Mouse (Mus musculus) liver, embryonic 15.5 days (tissue): Measurements from ENCODE around the gene Rps18. TPM values are rescaled to one million over a fixed set of nuclear protein-coding genes. Genes with fewer than 3 reads are reported as not detected.
"Not testable (repeated sequence)": the region's sequence is repeated elsewhere in the genome, so short reads cannot be mapped to it uniquely, and the experiment has no call there.

Source experiments
- ATAC-seq: fragments of 200-750 bp; cut with Nextera tagmentation; 2 replicates; pipeline ENCODE4 v1.8.0; 2017; ENCODE audit warnings: moderate number of reproducible peaks, mild to moderate bottlenecking, moderate library complexity; ENCODE audit not compliant: insufficient read depth
- H3K27ac ChIP-seq: fragments of 300-500 bp; sonication (generic); replicated peaks from 2 replicates; pipeline ENCODE4 v1.5.1; 2015; ENCODE audit warnings: mild to moderate bottlenecking, inconsistent platforms
- H3K27me3 ChIP-seq: fragments of 300-500 bp; sonication (generic); 2 replicates; pipeline ENCODE4 v1.6.1; 2015; ENCODE audit warnings: mild to moderate bottlenecking, inconsistent platforms
- H3K36me3 ChIP-seq: fragments of 300-500 bp; sonication (generic); replicated peaks from 2 replicates; pipeline ENCODE4 v1.6.1; 2015; ENCODE audit warnings: moderate library complexity, mild to moderate bottlenecking, inconsistent platforms
- H3K4me1 ChIP-seq: fragments of 300-500 bp; sonication (generic); replicated peaks from 2 replicates; pipeline ENCODE4 v1.6.1; 2015; ENCODE audit warnings: inconsistent platforms
- H3K4me2 ChIP-seq: fragments of 300-500 bp; sonication (generic); 2 replicates; pipeline ENCODE4 v1.6.1; 2015; ENCODE audit warnings: moderate library complexity, mild to moderate bottlenecking, inconsistent platforms
- H3K4me3 ChIP-seq: fragments of 300-500 bp; sonication (generic); replicated peaks from 2 replicates; pipeline ENCODE4 v1.5.1; 2015; ENCODE audit warnings: mild to moderate bottlenecking, inconsistent platforms
- H3K9ac ChIP-seq: fragments of 300-500 bp; sonication (generic); 2 replicates; pipeline ENCODE4 v1.6.1; 2015; ENCODE audit warnings: moderate library complexity, mild to moderate bottlenecking, inconsistent platforms
- H3K9me3 ChIP-seq: fragments of 300-500 bp; sonication (generic); replicated peaks from 2 replicates; pipeline ENCODE4 v1.6.1; 2016; ENCODE audit warnings: inconsistent platforms
- WGBS: fragments of 180-500 bp; shearing (Covaris S2); methylation state at CpG from one replicate; pipeline ENCODE4 v1.1.7; 2015; ENCODE audit warnings: mixed read lengths; ENCODE audit not compliant: insufficient replicate concordance; 5-methylcytosine and 5-hydroxymethylcytosine counted together
- polyA plus RNA-seq: library from polyadenylated mRNA; unstranded; fragments of >200 nt; fragmentation: Nextera tagmentation; extraction: Ambion mirVana; gene quantifications from 2 replicates; pipeline ENCODE4 v1.2.1, GENCODE M21; 2015

The Rps18 gene
- polyA plus RNA-seq, 1 experiment from 2014 or later, result 1,010 TPM

GRCm38 (mm10) chr17:33982136-33982535, 26.3 kb upstream of the Rps18 start:
- peak overlapping the region; percentile 64; the same call in 1 of the 2 replicates for H3K4me3 ChIP-seq
- peaks cover 29% of the 10 kb centered on the region for H3K27me3 ChIP-seq
- H3K9me3 ChIP-seq, H3K36me3 ChIP-seq, ATAC-seq, H3K9ac ChIP-seq, H3K27ac ChIP-seq: not testable (repeated sequence)
- H3K4me2 ChIP-seq, result peak overlapping the region; percentile 84
- H3K4me1 ChIP-seq, result peaks cover 43% of the 10 kb centered on the region
- 2% methylated on average over 8 of the region's 8 CpGs for WGBS

GRCm38 (mm10) chr17:33981192-33981909, 25.6 kb upstream of the Rps18 start:
- H3K27me3 ChIP-seq, result peaks cover 34% of the 10 kb centered on the region
- under 1% methylated on average over 27 of the region's 27 CpGs for WGBS
- H3K27ac ChIP-seq, result peak overlapping the region; percentile 72
- H3K4me2 ChIP-seq, result peak overlapping the region; percentile 84
- H3K9ac ChIP-seq, result peak overlapping the region; percentile 40; the same call in 1 of the 2 replicates
- ATAC-seq, result peak; percentile 58
- H3K4me3 ChIP-seq, result peak overlapping the region; percentile 64
- not testable (repeated sequence) for H3K36me3 ChIP-seq, H3K9me3 ChIP-seq
- peaks cover 43% of the 10 kb centered on the region for H3K4me1 ChIP-seq

- Histone ChIP-seq H3K4me3 (no peak overlapping the region), H3K4me2 (peak overlapping the region; percentile 84), H3K9ac (no peak overlapping the region), H3K9me3 (no peaks in the 10 kb centered on the region), H3K4me1 (peaks cover 43% of the 10 kb centered on the region), H3K27ac (peak overlapping the region; percentile 65; the same call in 1 of the 2 replicates), H3K27me3 (peaks cover 39% of the 10 kb centered on the region), H3K36me3 (no peaks in the 10 kb centered on the region)
- 67% methylated on average over 19 of the region's 19 CpGs for WGBS
- ATAC-seq, result no peak
Observed at GRCm38 (mm10) chr17:33980181-33981035, 24.6 kb upstream of the Rps18 start.

GRCm38 (mm10) chr17:33979512-33980050, 23.8 kb upstream of the Rps18 start:
- no peak overlapping the region for H3K4me3 ChIP-seq
- H3K9me3 ChIP-seq, result no peaks in the 10 kb centered on the region
- H3K36me3 ChIP-seq, result no peaks in the 10 kb centered on the region
- WGBS, result 50% methylated on average over 6 of the region's 6 CpGs
- peaks cover 39% of the 10 kb centered on the region for H3K27me3 ChIP-seq
- H3K4me1 ChIP-seq, result peaks cover 43% of the 10 kb centered on the region
- no peak overlapping the region for H3K9ac ChIP-seq
- no peak for ATAC-seq
- H3K4me2 ChIP-seq, result no peak overlapping the region
- peak overlapping the region; percentile 65 for H3K27ac ChIP-seq

GRCm38 (mm10) chr17:33978631-33979031, 22.8 kb upstream of the Rps18 start:
- WGBS, result under 1% methylated on average over 17 of the region's 17 CpGs
- H3K27ac ChIP-seq, result peak overlapping the region; percentile 68

GRCm38 (mm10) chr17:33977861-33978557, 22.2 kb upstream of the Rps18 start:
- Histone ChIP-seq H3K27ac (peak overlapping the region; percentile 68), H3K4me1 (peaks cover 48% of the 10 kb centered on the region), H3K4me2 (peak overlapping the region; percentile 88), H3K9ac (peak overlapping the region; percentile 40), H3K9me3 (no peaks in the 10 kb centered on the region), H3K27me3 (peaks cover 39% of the 10 kb centered on the region), H3K4me3 (peak overlapping the region; percentile 60), H3K36me3 (no peaks in the 10 kb centered on the region)
- 3% methylated on average over 57 of the region's 57 CpGs for WGBS
- no peak for ATAC-seq

More at GRCm38 (mm10) chr17:33978631-33979031, 22.8 kb upstream of the Rps18 start:
- no peaks in the 10 kb centered on the region for H3K36me3 ChIP-seq
- ATAC-seq, result peak; percentile 85
- H3K4me2 ChIP-seq, result peak overlapping the region; percentile 88
- H3K4me1 ChIP-seq, result peaks cover 46% of the 10 kb centered on the region
- peak overlapping the region; percentile 60 for H3K4me3 ChIP-seq
- peak overlapping the region; percentile 40; the same call in 1 of the 2 replicates for H3K9ac ChIP-seq
- peaks cover 39% of the 10 kb centered on the region for H3K27me3 ChIP-seq
- no peaks in the 10 kb centered on the region for H3K9me3 ChIP-seq

GRCm38 (mm10) chr17:33973572-33973971, 17.8 kb upstream of the Rps18 start:
- H3K9me3 ChIP-seq, result no peaks in the 10 kb centered on the region

GRCm38 (mm10) chr17:33972691-33973090, 16.9 kb upstream of the Rps18 start:
- Histone ChIP-seq H3K9me3 (no peaks in the 10 kb centered on the region), H3K4me1 (peaks cover 7% of the 10 kb centered on the region), H3K4me2 (no peak overlapping the region), H3K27me3 (peaks cover 25% of the 10 kb centered on the region), H3K36me3 (no peaks in the 10 kb centered on the region), H3K27ac (no peak overlapping the region), H3K4me3 (no peak overlapping the region), H3K9ac (no peak overlapping the region)
- ATAC-seq, result no peak
- whole genome bisulfite sequencing, result 6% methylated on average over 1 of the region's 1 CpGs

More at GRCm38 (mm10) chr17:33973572-33973971, 17.8 kb upstream of the Rps18 start:
- Histone ChIP-seq H3K4me3 (no peak overlapping the region), H3K4me1 (peaks cover 16% of the 10 kb centered on the region), H3K4me2 (no peak overlapping the region), H3K36me3 (no peaks in the 10 kb centered on the region), H3K9ac (no peak overlapping the region), H3K27ac (no peak overlapping the region), H3K27me3 (peaks cover 34% of the 10 kb centered on the region)
- 39% methylated on average over 3 of the region's 3 CpGs for WGBS
- no peak for ATAC-seq

GRCm38 (mm10) chr17:33969394-33969793, 13.6 kb upstream of the Rps18 start:
- no peak overlapping the region for H3K9ac ChIP-seq
- H3K4me2 ChIP-seq, result no peak overlapping the region
- H3K27ac ChIP-seq, result no peak overlapping the region
- 64% methylated on average over 4 of the region's 4 CpGs for WGBS
- no peaks in the 10 kb centered on the region for H3K9me3 ChIP-seq
- peaks cover 5% of the 10 kb centered on the region; the same call in 1 of the 2 replicates for H3K4me1 ChIP-seq
- peaks cover 18% of the 10 kb centered on the region for H3K36me3 ChIP-seq
- no peak overlapping the region for H3K4me3 ChIP-seq
- H3K27me3 ChIP-seq, result 0 out of 2 replicates have a peak, but pooled peaks cover 7% of the 10 kb centered on the region
- ATAC-seq, result no peak

- Histone ChIP-seq H3K9me3 (no peaks in the 10 kb centered on the region), H3K4me3 (no peak overlapping the region), H3K4me2 (no peak overlapping the region), H3K9ac (no peak overlapping the region), H3K4me1 (peaks cover 5% of the 10 kb centered on the region; the same call in 1 of the 2 replicates), H3K27ac (no peak overlapping the region), H3K27me3 (0 out of 2 replicates have a peak, but pooled peaks cover 7% of the 10 kb centered on the region), H3K36me3 (peaks cover 20% of the 10 kb centered on the region)
- peak; percentile 28; the same call in 1 of the 2 replicates for ATAC-seq
- WGBS, result 21% methylated on average over 5 of the region's 5 CpGs
Observed at GRCm38 (mm10) chr17:33968927-33969326, 13.1 kb upstream of the Rps18 start.
